20 mouse cellular contexts compared by ENCODE assay signal in the genomic region with DNA sequence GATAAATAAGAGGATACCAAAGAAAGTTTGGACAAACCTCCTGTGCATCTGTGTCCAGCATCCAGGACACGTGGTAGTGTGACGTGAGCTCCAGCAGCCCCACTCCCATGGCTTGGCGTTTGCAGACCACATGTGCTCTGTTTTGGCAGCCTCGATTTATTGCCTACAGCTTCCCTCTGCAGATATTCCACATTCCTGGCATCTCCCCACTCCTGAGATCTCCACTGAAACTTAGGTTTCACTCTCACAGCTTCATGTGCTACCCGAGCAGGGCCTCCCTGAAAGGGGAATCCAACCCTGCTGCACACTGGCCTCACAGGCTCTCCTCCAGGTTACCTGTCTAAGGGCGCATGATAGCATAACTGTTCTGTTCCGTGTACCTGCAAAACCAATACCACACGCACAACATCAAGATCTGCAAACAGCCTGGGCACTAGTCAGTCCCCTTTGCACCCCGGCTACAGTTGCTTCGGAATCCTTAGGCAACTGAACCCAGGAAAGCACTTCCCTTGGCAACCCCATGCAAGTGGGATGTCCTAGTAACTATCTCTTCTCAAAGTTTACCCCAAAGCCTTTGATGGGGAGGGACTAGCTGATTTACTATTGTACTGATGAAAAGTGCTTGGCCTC. TPM values are rescaled to one million over a fixed set of nuclear protein-coding genes. Genes with fewer than 3 reads are reported as not detected.
DNase-seq lines count a peak whose midpoint lies in the region; ATAC-seq and TF ChIP-seq lines count a peak whose summit lies in the region.
"Had no signal": no experiment of that assay in that cellular context is flagged by ENCODE, and none has a peak within 500 bp of the region (broad histone marks: within the 10 kb centered on the region; RNA-seq: fewer than 3 reads in every experiment).

No protein-coding gene starts in this region.

- no peak overlapping the region for H3K27ac ChIP-seq in intestine, embryonic 14.5 days (ENCODE audit: low read depth)
- no peak overlapping the region for H3K27ac ChIP-seq in intestine, postnatal 0 days (ENCODE audit: low read depth, low read length)
- H3K27ac ChIP-seq in stomach, embryonic 14.5 days (ENCODE audit: low read length): no peak overlapping the region
- no peak overlapping the region for H3K27ac ChIP-seq in stomach, postnatal 0 days (replicated peaks)
- H3K27ac ChIP-seq in stomach, embryonic 15.5 days: no peak overlapping the region

- no peak overlapping the region for H3K4me3 ChIP-seq in intestine, embryonic 14.5 days (ENCODE audit: low read depth, low read length)
- no peak overlapping the region for H3K4me3 ChIP-seq in intestine, postnatal 0 days (ENCODE audit: low read depth, low read length)
- H3K4me3 ChIP-seq in stomach, embryonic 14.5 days (ENCODE audit: low read depth, low read length): no peak overlapping the region
- H3K4me3 ChIP-seq in stomach, postnatal 0 days (ENCODE audit: low read depth, low read length): no peak overlapping the region
- no peak overlapping the region for H3K4me3 ChIP-seq in stomach, embryonic 15.5 days (replicated peaks)
- H3K4me3 ChIP-seq: heart, embryonic 12.5 days; megakaryocyte, embryonic 14.5 days had no signal

- no peak overlapping the region for H3K9ac ChIP-seq in intestine, embryonic 14.5 days (ENCODE audit: low read length)
- H3K9ac ChIP-seq in intestine, postnatal 0 days (ENCODE audit: low read depth, low read length): no peak overlapping the region
- H3K9ac ChIP-seq in stomach, embryonic 14.5 days (replicated peaks; ENCODE audit: low read depth, low read length): no peak overlapping the region
- no peak overlapping the region for H3K9ac ChIP-seq in stomach, postnatal 0 days (ENCODE audit: low read length)
- no peak overlapping the region for H3K9ac ChIP-seq in stomach, embryonic 15.5 days
- H3K9ac ChIP-seq: heart, embryonic 12.5 days; liver, postnatal 0 days had no signal

- WGBS in intestine, embryonic 14.5 days: 49% methylated on average over 10 of the region's 10 CpGs
- 57% methylated on average over 10 of the region's 10 CpGs for WGBS in intestine, postnatal 0 days
- 52% methylated on average over 10 of the region's 10 CpGs for WGBS in stomach, embryonic 14.5 days
- WGBS in stomach, postnatal 0 days: 61% methylated on average over 10 of the region's 10 CpGs
- WGBS in stomach, embryonic 15.5 days: 58% methylated on average over 10 of the region's 10 CpGs

- no peaks in the 10 kb centered on the region for H3K4me1 ChIP-seq in intestine, embryonic 14.5 days (replicated peaks; ENCODE audit: control insufficient read depth, insufficient read depth, low read length)
- no peaks in the 10 kb centered on the region for H3K4me1 ChIP-seq in intestine, postnatal 0 days (replicated peaks; ENCODE audit: control insufficient read depth, insufficient read depth, low read length)
- no peaks in the 10 kb centered on the region for H3K4me1 ChIP-seq in stomach, embryonic 14.5 days (ENCODE audit: control insufficient read depth, insufficient read depth, low read length)
- no peaks in the 10 kb centered on the region for H3K4me1 ChIP-seq in stomach, postnatal 0 days (replicated peaks; ENCODE audit: control insufficient read depth, insufficient read depth)
- peaks cover 4% of the 10 kb centered on the region; the same call in 1 of the 2 replicates for H3K4me1 ChIP-seq in stomach, embryonic 15.5 days
- H3K4me1 ChIP-seq: heart, embryonic 12.5 days; megakaryocyte, embryonic 14.5 days had no signal

- no peak for TF ChIP-seq CTCF in intestine, postnatal 0 days (IDR thresholded peaks at IDR 0.05; ENCODE audit: low read depth)
- TF ChIP-seq CTCF in stomach, postnatal 0 days (IDR thresholded peaks at IDR 0.05; ENCODE audit: low read depth): no peak

- H3K4me2 ChIP-seq in intestine, embryonic 14.5 days (ENCODE audit: low read length): no peak overlapping the region
- H3K4me2 ChIP-seq in intestine, postnatal 0 days (replicated peaks; ENCODE audit: low read depth): no peak overlapping the region
- H3K4me2 ChIP-seq in stomach, embryonic 14.5 days (replicated peaks; ENCODE audit: low read depth, low read length): no peak overlapping the region
- no peak overlapping the region for H3K4me2 ChIP-seq in stomach, postnatal 0 days (replicated peaks; ENCODE audit: low read depth)
- no peak overlapping the region for H3K4me2 ChIP-seq in stomach, embryonic 15.5 days
- H3K4me2 ChIP-seq: heart, embryonic 12.5 days had no signal

- peak; percentile 53 for ATAC-seq in intestine, embryonic 14.5 days (replicated peaks; ENCODE audit: low FRiP score, low TSS enrichment, low read depth)
- no peak for ATAC-seq in intestine, postnatal 0 days
- ATAC-seq in stomach, embryonic 14.5 days (ENCODE audit: insufficient number of reproducible peaks, insufficient read depth, low FRiP score, low read depth): peak; percentile 49; the same call in 1 of the 2 replicates
- ATAC-seq in stomach, postnatal 0 days (ENCODE audit: low FRiP score, low TSS enrichment): no peak
- ATAC-seq in stomach, embryonic 15.5 days (ENCODE audit: insufficient read depth, low FRiP score, low read depth): peak; percentile 66; the same call in 1 of the 2 replicates
- no peak for ATAC-seq in monocyte, adult 5-6 weeks (replicated peaks; ENCODE audit: insufficient number of reproducible peaks, low FRiP score, low TSS enrichment, poor library complexity, severe bottlenecking)
- ATAC-seq: forebrain, embryonic 14.5 days; liver, postnatal 0 days; Patski had no signal

- TF ChIP-seq EP300 in stomach, postnatal 0 days (optimal IDR thresholded peaks at IDR 0.05): no peak

- no peaks in the 10 kb centered on the region for H3K27me3 ChIP-seq in intestine, embryonic 14.5 days (replicated peaks; ENCODE audit: control insufficient read depth, insufficient read depth, low read length)
- no peaks in the 10 kb centered on the region for H3K27me3 ChIP-seq in intestine, postnatal 0 days (replicated peaks; ENCODE audit: control insufficient read depth, insufficient read depth, low read length)
- H3K27me3 ChIP-seq in stomach, embryonic 14.5 days (ENCODE audit: control insufficient read depth, insufficient read depth, low read length): no peaks in the 10 kb centered on the region
- H3K27me3 ChIP-seq in stomach, postnatal 0 days (ENCODE audit: control insufficient read depth, insufficient read depth, low read length): no peaks in the 10 kb centered on the region
- no peaks in the 10 kb centered on the region for H3K27me3 ChIP-seq in stomach, embryonic 15.5 days (replicated peaks)
- H3K27me3 ChIP-seq: heart, embryonic 12.5 days; megakaryocyte, embryonic 14.5 days; Patski had no signal

- no peaks in the 10 kb centered on the region for H3K9me3 ChIP-seq in intestine, embryonic 14.5 days (ENCODE audit: control insufficient read depth, low read length)
- no peaks in the 10 kb centered on the region for H3K9me3 ChIP-seq in intestine, postnatal 0 days (ENCODE audit: control insufficient read depth)
- no peaks in the 10 kb centered on the region for H3K9me3 ChIP-seq in stomach, embryonic 14.5 days (ENCODE audit: control insufficient read depth, low read depth, low read length)
- H3K9me3 ChIP-seq in stomach, postnatal 0 days (ENCODE audit: control insufficient read depth, low read length): no peaks in the 10 kb centered on the region
- H3K9me3 ChIP-seq in stomach, embryonic 15.5 days: no peaks in the 10 kb centered on the region
- H3K9me3 ChIP-seq: heart, embryonic 12.5 days had no signal

- DNase-seq in intestine, embryonic 14.5 days (ENCODE audit: low spot score): no peak
- DNase-seq in stomach, postnatal 0 days (ENCODE audit: low spot score): no peak
- DNase-seq in gastrocnemius, postnatal 25 days: peak; percentile 65
- DNase-seq in frontal cortex, adult 2 months (ENCODE audit: extremely low spot score in 1 of 2, low spot score in 1 of 2): no peak
- DNase-seq: B cell, adult 2 months; cerebellum, postnatal 10 days; heart, postnatal 4 days; layer of hippocampus, postnatal 36 days; left cerebral cortex, postnatal 4 days; liver, postnatal 0 days; right cerebral cortex, adult 18-20 months; spleen, adult 18-20 months had no signal

- H3K36me3 ChIP-seq in intestine, embryonic 14.5 days (ENCODE audit: control insufficient read depth, insufficient read depth, low read length): no peaks in the 10 kb centered on the region
- H3K36me3 ChIP-seq in intestine, postnatal 0 days (ENCODE audit: control insufficient read depth, insufficient read depth): no peaks in the 10 kb centered on the region
- H3K36me3 ChIP-seq in stomach, embryonic 14.5 days (ENCODE audit: control insufficient read depth, insufficient read depth, low read length): no peaks in the 10 kb centered on the region
- H3K36me3 ChIP-seq in stomach, postnatal 0 days (ENCODE audit: control insufficient read depth, insufficient read depth, low read length): no peaks in the 10 kb centered on the region
- H3K36me3 ChIP-seq in stomach, embryonic 15.5 days: no peaks in the 10 kb centered on the region
- H3K36me3 ChIP-seq: heart, embryonic 12.5 days had no signal

RNA-seq across cellular contexts. Expression of a gene that starts 54.5 kb away (rescaled TPM):
- polyA plus RNA-seq in intestine, embryonic 14.5 days (2014; fragmentation: Nextera tagmentation; extraction: Ambion mirVana): 277 and 279 TPM in 2 replicates
- 144 and 152 TPM in 2 replicates for polyA plus RNA-seq in intestine, postnatal 0 days (2015; fragmentation: Nextera tagmentation; extraction: Ambion mirVana)
- polyA plus RNA-seq in stomach, embryonic 14.5 days (2014; fragmentation: Nextera tagmentation; extraction: Ambion mirVana): 272 and 305 TPM in 2 replicates
- 173 and 187 TPM in 2 replicates for polyA plus RNA-seq in stomach, postnatal 0 days (2015; fragmentation: Nextera tagmentation; extraction: Ambion mirVana)
- 100 to 1,000 TPM; 120 to 130 TPM for total RNA-seq in gastrocnemius, postnatal 25 days (2021)
- polyA plus RNA-seq in stomach, embryonic 15.5 days (2015; fragmentation: Nextera tagmentation; extraction: Ambion mirVana): 293 and 335 TPM in 2 replicates
- 226 to 245 TPM (median 232 TPM) in 3 replicates for total RNA-seq in monocyte, adult 5-6 weeks (2017)
- polyA plus RNA-seq in frontal cortex, adult 2 months (2012; rRNA removed): 100 and 101 TPM in 2 replicates

Comparison
In these comparisons a context has a peak if more than half of its experiments do, and no peak if none do; other contexts are left out.
1. ATAC-seq: peak in intestine, embryonic 14.5 days (single experiment), stomach, embryonic 14.5 days (single experiment) and stomach, embryonic 15.5 days (single experiment); none in intestine, postnatal 0 days (single experiment), stomach, postnatal 0 days (single experiment) and monocyte, adult 5-6 weeks (single experiment).